Mouse (Mus musculus) small intestine, adult 2 months (tissue): ENCODE results near the gene Homer3.

Source experiments
- CTCF ChIP-seq: fragments of 200-500 bp; IDR thresholded peaks from 2 replicates; pipeline ENCODE4 v1.5.1; 2012; ENCODE audit warnings: low read depth, mild to moderate bottlenecking, control low read depth, inconsistent platforms, low read length, moderate library complexity, mixed read lengths; ENCODE audit not compliant: insufficient replicate concordance, insufficient read length; ENCODE audit errors: extremely low read depth
- POLR2A ChIP-seq: fragments of 200-500 bp; IDR thresholded peaks from 2 replicates; pipeline ENCODE4 v1.6.1; 2012; ENCODE audit warnings: low read depth, mild to moderate bottlenecking, control low read depth, inconsistent platforms, low read length, moderate library complexity

DNA sequence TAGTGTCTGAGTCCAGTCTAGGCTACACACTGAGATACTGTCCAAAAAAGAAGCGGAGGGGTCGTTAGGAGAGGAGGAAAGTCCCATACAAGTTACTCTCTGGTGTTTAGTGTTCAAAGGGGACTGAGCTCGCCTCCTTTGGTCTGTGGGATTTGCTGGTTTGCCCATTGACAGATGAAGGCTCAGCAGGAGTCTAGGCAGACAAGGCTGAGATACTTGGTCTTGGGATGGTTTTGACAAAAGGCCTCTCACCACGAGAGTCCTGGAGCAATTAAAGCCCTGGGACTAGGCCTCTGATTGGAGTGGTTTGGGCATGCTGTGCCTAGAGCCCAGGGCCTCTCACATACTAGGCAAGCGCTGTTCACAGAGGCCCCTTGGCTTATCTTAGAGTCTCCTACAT is 14.3 kb upstream of the Homer3 start:
- TF ChIP-seq CTCF (no peak), POLR2A (no peak)
